Mouse (Mus musculus): ENCODE data around the gene Pcca. TPM values are rescaled to one million over a fixed set of nuclear protein-coding genes. Genes with fewer than 3 reads are reported as not detected.

The Pcca gene
- polyA plus RNA-seq, 1 experiment from 2014 or later = 29.7 TPM

DNA sequence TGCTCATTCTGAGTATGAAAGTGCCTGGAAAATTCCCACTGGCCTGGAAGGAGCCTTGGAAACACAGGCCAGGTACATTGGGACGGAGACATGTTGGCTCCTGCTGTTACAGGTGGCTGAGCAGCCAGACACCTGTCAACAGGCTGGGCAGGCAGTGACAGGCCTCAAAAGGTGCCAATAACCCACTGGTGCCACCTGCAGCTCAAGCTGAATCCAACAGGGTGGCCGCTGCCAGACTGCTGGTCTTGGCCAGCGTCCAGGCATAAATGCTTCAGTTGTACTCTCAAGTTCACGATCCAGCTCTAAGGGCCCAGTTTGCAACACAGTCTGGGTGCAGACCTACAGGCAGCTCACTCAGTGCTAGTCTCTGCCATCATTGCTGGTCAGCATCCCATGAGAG is 368.8 kb downstream of the Pcca start:
- H3K4me1 ChIP-seq (replicated peaks) = peaks cover 8% of the 10 kb centered on the region
- 68% methylated on average over 4 of the region's 4 CpGs for WGBS
- no peaks in the 10 kb centered on the region for H3K27me3 ChIP-seq
- H3K9ac ChIP-seq = no peak overlapping the region
- no peak overlapping the region for H3K27ac ChIP-seq
- no peak overlapping the region for H3K4me2 ChIP-seq
- 0 out of 2 replicates have a peak, but pooled peaks cover under 1% of the 10 kb centered on the region for H3K36me3 ChIP-seq
- H3K4me3 ChIP-seq = no peak overlapping the region
- H3K9me3 ChIP-seq = no peaks in the 10 kb centered on the region
- peak; percentile 32; the same call in 1 of the 2 replicates for ATAC-seq (ENCODE audit: low FRiP score)

DNA sequence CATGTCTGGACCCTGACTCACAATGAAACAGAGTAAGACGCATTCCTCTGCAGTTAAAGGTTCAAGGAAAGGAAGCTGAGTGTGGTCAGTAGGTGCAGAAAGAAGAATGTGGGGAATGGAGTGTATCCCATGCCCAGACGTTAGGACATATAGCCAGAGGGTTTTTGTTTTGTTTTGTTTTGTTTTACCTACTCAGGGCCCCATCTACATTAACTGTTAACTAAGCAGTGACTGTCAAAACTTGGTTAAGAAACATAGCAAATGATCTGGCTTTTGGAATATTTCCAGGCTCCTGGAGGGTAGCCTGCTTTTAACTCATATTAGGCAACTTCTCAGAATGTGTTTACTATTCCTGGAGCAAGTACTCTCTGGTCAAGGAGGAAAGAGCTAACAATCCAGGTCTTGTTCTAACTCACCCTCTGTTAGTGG is 369.8 kb downstream of the Pcca start:
- ATAC-seq (ENCODE audit: low FRiP score) = no peak
- Histone ChIP-seq H3K27ac (no peak overlapping the region), H3K4me2 (no peak overlapping the region), H3K9ac (no peak overlapping the region), H3K36me3 (peaks cover 4% of the 10 kb centered on the region; the same call in 1 of the 2 replicates), H3K4me3 (no peak overlapping the region), H3K27me3 (no peaks in the 10 kb centered on the region), H3K9me3 (peaks cover 7% of the 10 kb centered on the region; the same call in 1 of the 2 replicates), H3K4me1 (replicated peaks) (peaks cover 8% of the 10 kb centered on the region)
- 68% methylated on average over 2 of the region's 2 CpGs for WGBS

DNA sequence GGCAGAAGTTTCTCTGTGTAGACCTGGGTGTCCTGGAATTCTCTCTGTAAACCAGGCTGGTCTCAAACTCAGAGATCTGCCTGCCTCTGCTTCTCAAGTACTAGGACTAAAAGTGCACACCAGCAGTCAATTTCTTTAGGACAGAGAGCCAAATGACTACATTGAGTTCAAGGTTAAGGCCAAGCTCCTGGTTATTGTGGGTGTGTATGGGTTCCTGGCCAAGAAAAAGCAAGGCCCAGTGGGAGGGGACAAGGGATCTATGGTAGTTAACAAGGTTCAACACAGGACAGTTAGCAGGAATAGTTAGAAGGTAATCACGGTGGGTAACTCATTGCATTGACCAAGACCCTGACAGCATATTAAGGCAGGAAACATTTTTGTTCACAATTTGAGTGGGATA is 370.9 kb downstream of the Pcca start:
- Histone ChIP-seq H3K9ac (no peak overlapping the region), H3K4me3 (no peak overlapping the region), H3K4me2 (no peak overlapping the region), H3K9me3 (peaks cover 7% of the 10 kb centered on the region; the same call in 1 of the 2 replicates), H3K36me3 (peaks cover 4% of the 10 kb centered on the region; the same call in 1 of the 2 replicates), H3K27me3 (no peaks in the 10 kb centered on the region), H3K4me1 (replicated peaks) (peaks cover 8% of the 10 kb centered on the region), H3K27ac (no peak overlapping the region)
- ATAC-seq (ENCODE audit: low FRiP score) = no peak
- WGBS = 93% methylated on average over 1 of the region's 1 CpGs

DNA sequence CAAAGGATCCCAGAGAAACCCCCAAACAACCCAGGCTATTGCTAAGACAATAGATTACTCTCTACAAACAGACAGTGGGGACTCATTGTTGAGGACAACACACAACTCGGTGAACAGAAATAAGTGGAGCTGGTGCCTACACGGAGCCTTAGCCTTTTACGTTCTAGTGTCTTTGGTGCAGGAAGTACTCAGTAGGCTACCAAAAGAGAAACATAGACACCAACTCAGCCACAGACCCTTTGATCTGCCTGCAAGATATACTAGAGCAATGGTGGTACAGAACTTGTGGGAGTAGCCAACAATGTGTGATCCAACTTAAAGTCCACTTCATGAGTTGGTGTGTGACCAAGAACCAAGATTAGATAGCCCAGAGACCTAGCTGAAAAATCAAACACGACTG is 374.0 kb downstream of the Pcca start:
- no peak overlapping the region for H3K9ac ChIP-seq
- no peak overlapping the region for H3K4me3 ChIP-seq
- WGBS = 93% methylated on average over 4 of the region's 4 CpGs
- H3K4me2 ChIP-seq = no peak overlapping the region
- H3K27ac ChIP-seq = no peak overlapping the region
- peaks cover 17% of the 10 kb centered on the region for H3K27me3 ChIP-seq
- H3K9me3 ChIP-seq = peaks cover 7% of the 10 kb centered on the region; the same call in 1 of the 2 replicates
- ATAC-seq (ENCODE audit: low FRiP score) = no peak
- H3K36me3 ChIP-seq = peaks cover 4% of the 10 kb centered on the region; the same call in 1 of the 2 replicates
- H3K4me1 ChIP-seq (replicated peaks) = peaks cover 11% of the 10 kb centered on the region

DNA sequence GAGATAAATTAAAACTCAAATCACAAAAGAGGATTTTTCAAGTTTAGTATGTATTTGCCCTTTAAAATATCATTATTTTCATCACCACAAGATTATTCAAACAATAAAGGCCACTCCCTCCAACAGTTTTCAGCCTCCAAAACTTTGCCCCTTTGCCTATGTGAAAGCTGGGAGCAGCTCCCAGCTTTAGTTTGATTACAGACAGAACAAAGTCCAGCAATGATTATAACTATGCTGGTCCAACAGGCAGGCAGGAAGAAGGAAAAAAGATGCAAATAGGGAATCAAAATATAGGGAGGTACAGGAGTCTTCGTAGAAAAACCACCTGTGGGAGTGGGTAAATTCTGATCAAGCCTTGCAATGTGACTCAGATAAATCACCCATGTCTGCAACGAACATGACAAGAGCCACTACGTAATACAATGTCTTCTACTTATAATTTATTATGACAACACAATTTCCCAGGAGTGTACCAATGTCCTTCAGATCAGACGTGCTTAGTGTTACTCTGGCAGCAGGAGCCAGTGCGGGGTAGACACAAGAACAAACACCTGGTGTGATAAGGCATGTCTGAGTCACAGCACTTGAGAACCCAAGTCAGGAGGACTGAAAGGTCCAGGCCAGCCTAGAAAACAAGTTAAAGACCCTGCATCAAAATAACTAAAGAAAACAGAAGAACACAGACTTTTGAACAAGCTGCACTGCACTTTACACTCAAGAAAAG is 375.4 kb downstream of the Pcca start:
- Histone ChIP-seq H3K4me3 (no peak overlapping the region), H3K9me3 (peaks cover 7% of the 10 kb centered on the region; the same call in 1 of the 2 replicates), H3K4me1 (replicated peaks) (peaks cover 13% of the 10 kb centered on the region), H3K27me3 (peaks cover 17% of the 10 kb centered on the region), H3K27ac (no peak overlapping the region), H3K9ac (no peak overlapping the region), H3K36me3 (peaks cover 4% of the 10 kb centered on the region; the same call in 1 of the 2 replicates), H3K4me2 (no peak overlapping the region)
- ATAC-seq (ENCODE audit: low FRiP score) = no peak
- WGBS = 90% methylated on average over 5 of the region's 5 CpGs

- Histone ChIP-seq H3K4me3 (no peak overlapping the region), H3K27ac (no peak overlapping the region), H3K4me1 (replicated peaks) (peaks cover 13% of the 10 kb centered on the region), H3K9me3 (peaks cover 7% of the 10 kb centered on the region; the same call in 1 of the 2 replicates), H3K4me2 (no peak overlapping the region), H3K9ac (no peak overlapping the region), H3K27me3 (peaks cover 17% of the 10 kb centered on the region), H3K36me3 (peaks cover 8% of the 10 kb centered on the region; the same call in 1 of the 2 replicates)
- ATAC-seq (ENCODE audit: low FRiP score) = no peak
These were observed 377.1 kb downstream of the Pcca start for GRCm38 (mm10) chr14:122911265-122911664.

GRCm38 (mm10) chr14:122912137-122912536 is 378.0 kb downstream of the Pcca start:
- peak overlapping the region; percentile 61; the same call in 1 of the 2 replicates for H3K4me3 ChIP-seq
- ATAC-seq (ENCODE audit: low FRiP score) = no peak
- H3K4me2 ChIP-seq = peak overlapping the region; percentile 94
- H3K9me3 ChIP-seq = peaks cover 7% of the 10 kb centered on the region; the same call in 1 of the 2 replicates
- H3K4me1 ChIP-seq (replicated peaks) = peaks cover 13% of the 10 kb centered on the region
- peaks cover 8% of the 10 kb centered on the region; the same call in 1 of the 2 replicates for H3K36me3 ChIP-seq
- H3K27me3 ChIP-seq = peaks cover 17% of the 10 kb centered on the region
- no peak overlapping the region for H3K27ac ChIP-seq
- no peak overlapping the region for H3K9ac ChIP-seq
- WGBS = 51% methylated on average over 1 of the region's 1 CpGs

GRCm38 (mm10) chr14:122912812-122913498 is 378.8 kb downstream of the Pcca start:
- H3K9ac ChIP-seq = peak overlapping the region; percentile 69
- H3K4me2 ChIP-seq = peak overlapping the region; percentile 94
- H3K27me3 ChIP-seq = peaks cover 17% of the 10 kb centered on the region
- peaks cover 7% of the 10 kb centered on the region; the same call in 1 of the 2 replicates for H3K9me3 ChIP-seq
- peaks cover 13% of the 10 kb centered on the region for H3K4me1 ChIP-seq (replicated peaks)
- H3K36me3 ChIP-seq = peaks cover 7% of the 10 kb centered on the region; the same call in 1 of the 2 replicates
- H3K4me3 ChIP-seq = peak overlapping the region; percentile 61
- no peak overlapping the region for H3K27ac ChIP-seq
- ATAC-seq (ENCODE audit: low FRiP score) = peak; percentile 82
- WGBS = under 1% methylated on average over 56 of the region's 58 CpGs

GRCm38 (mm10) chr14:122913657-122914056 is 379.5 kb downstream of the Pcca start, which contains the start of gene Ggact:
Gene Ggact (minus strand): TSS chr14:122913757.
- 0 out of 2 replicates have a peak, but pooled peaks cover 2% of the 10 kb centered on the region for H3K9me3 ChIP-seq
- H3K4me1 ChIP-seq (replicated peaks) = peaks cover 13% of the 10 kb centered on the region
- ATAC-seq (ENCODE audit: low FRiP score) = no peak
- no peak within 1 kb of the TSS for H3K27ac ChIP-seq
- H3K27me3 ChIP-seq = peaks cover 17% of the 10 kb centered on the region
- peak within 1 kb of the TSS; percentile 61 for H3K4me3 ChIP-seq
- 84% methylated on average over 6 of the region's 6 CpGs for WGBS
- H3K36me3 ChIP-seq = peaks cover 8% of the 10 kb centered on the region; the same call in 1 of the 2 replicates
- peak within 1 kb of the TSS; percentile 69 for H3K9ac ChIP-seq
- H3K4me2 ChIP-seq = peak within 1 kb of the TSS; percentile 94

- Histone ChIP-seq H3K4me3 (no peak overlapping the region), H3K4me2 (no peak overlapping the region), H3K9ac (no peak overlapping the region), H3K27me3 (no peaks in the 10 kb centered on the region; the same call in 1 of the 2 replicates), H3K27ac (no peak overlapping the region), H3K36me3 (peaks cover 26% of the 10 kb centered on the region), H3K9me3 (no peaks in the 10 kb centered on the region), H3K4me1 (replicated peaks) (peaks cover 8% of the 10 kb centered on the region)
- 97% methylated on average over 1 of the region's 1 CpGs for WGBS
- ATAC-seq (ENCODE audit: low FRiP score) = no peak
These were observed 383.6 kb downstream of the Pcca start for GRCm38 (mm10) chr14:122917676-122918075.

GRCm38 (mm10) chr14:122920011-122920410 is 385.9 kb downstream of the Pcca start:
- WGBS = 75% methylated on average over 5 of the region's 5 CpGs

GRCm38 (mm10) chr14:122936460-122936859 is 402.3 kb downstream of the Pcca start:
- no peak for ATAC-seq (ENCODE audit: low FRiP score)
- no peaks in the 10 kb centered on the region for H3K4me1 ChIP-seq (replicated peaks)
- no peak overlapping the region for H3K9ac ChIP-seq
- peaks cover 40% of the 10 kb centered on the region for H3K36me3 ChIP-seq
- WGBS = 91% methylated on average over 1 of the region's 1 CpGs
- H3K4me3 ChIP-seq = no peak overlapping the region
- H3K9me3 ChIP-seq = peaks cover 3% of the 10 kb centered on the region; the same call in 1 of the 2 replicates
- H3K27me3 ChIP-seq = no peaks in the 10 kb centered on the region
- H3K27ac ChIP-seq = no peak overlapping the region
- H3K4me2 ChIP-seq = no peak overlapping the region

More at GRCm38 (mm10) chr14:122920011-122920410, 385.9 kb downstream of the Pcca start:
- no peaks in the 10 kb centered on the region for H3K27me3 ChIP-seq
- no peaks in the 10 kb centered on the region for H3K9me3 ChIP-seq
- H3K27ac ChIP-seq = no peak overlapping the region
- no peak for ATAC-seq (ENCODE audit: low FRiP score)
- H3K4me2 ChIP-seq = no peak overlapping the region
- no peak overlapping the region for H3K9ac ChIP-seq
- H3K4me3 ChIP-seq = no peak overlapping the region
- H3K36me3 ChIP-seq = peaks cover 35% of the 10 kb centered on the region
- no peaks in the 10 kb centered on the region for H3K4me1 ChIP-seq (replicated peaks)
